Mouse (Mus musculus): ENCODE measurements around the gene Tomm6.

Tomm6 gene

GRCm38 (mm10) chr17:47648966-47649365, 39.2 kb downstream of the Tomm6 start:
- no peak for DNase-seq

GRCm38 (mm10) chr17:47646683-47647082, 41.5 kb downstream of the Tomm6 start:
- no peak for DNase-seq

- DNase-seq: no peak
These were observed 45.2 kb downstream of the Tomm6 start for GRCm38 (mm10) chr17:47642992-47643391.
